Mouse (Mus musculus): ENCODE measurements around the gene Lrrk2. TPM values are rescaled to one million over a fixed set of nuclear protein-coding genes. Genes with fewer than 3 reads are reported as not detected.

Gene Lrrk2
- polyA plus RNA-seq, 1 experiment, result 18.2 TPM

- WGBS, result 92% methylated on average over 3 of the region's 3 CpGs
- Histone ChIP-seq H3K36me3 (ENCODE audit: control insufficient read depth, insufficient read depth, low read length) (no peaks in the 10 kb centered on the region), H3K27ac (ENCODE audit: insufficient read depth, low read depth, low read length) (no peak overlapping the region), H3K4me3 (ENCODE audit: insufficient read depth, low read depth, low read length) (no peak overlapping the region), H3K4me1 (ENCODE audit: control insufficient read depth, insufficient read depth, low read length) (peaks cover 4% of the 10 kb centered on the region; the same call in 1 of the 2 replicates), H3K27me3 (replicated peaks; ENCODE audit: control insufficient read depth, insufficient read depth, low read length) (no peaks in the 10 kb centered on the region)
- DNase-seq, result no peak
- TF ChIP-seq POLR2A (IDR thresholded peaks at IDR 0.05; ENCODE audit: low read depth, low read length), result no peak
- TF ChIP-seq CTCF (conservative IDR thresholded peaks at IDR 0.05; ENCODE audit: insufficient read depth, insufficient read length, low read depth, low read length), result no peak
Measured at GRCm38 (mm10) chr15:91641631-91642030, 31.3 kb upstream of the Lrrk2 start.

- TF ChIP-seq POLR2A (IDR thresholded peaks at IDR 0.05; ENCODE audit: low read depth, low read length) (no peak), CTCF (conservative IDR thresholded peaks at IDR 0.05; ENCODE audit: insufficient read depth, insufficient read length, low read depth, low read length) (no peak)
- Histone ChIP-seq H3K27me3 (replicated peaks; ENCODE audit: control insufficient read depth, insufficient read depth, low read length) (no peaks in the 10 kb centered on the region), H3K4me1 (ENCODE audit: control insufficient read depth, insufficient read depth, low read length) (peaks cover 4% of the 10 kb centered on the region; the same call in 1 of the 2 replicates), H3K36me3 (ENCODE audit: control insufficient read depth, insufficient read depth, low read length) (no peaks in the 10 kb centered on the region), H3K27ac (ENCODE audit: insufficient read depth, low read depth, low read length) (no peak overlapping the region), H3K4me3 (ENCODE audit: insufficient read depth, low read depth, low read length) (no peak overlapping the region)
- DNase-seq, result no peak
- WGBS, result 73% methylated on average over 9 of the region's 9 CpGs
Measured at GRCm38 (mm10) chr15:91642682-91643306, 30.2 kb upstream of the Lrrk2 start.

DNA sequence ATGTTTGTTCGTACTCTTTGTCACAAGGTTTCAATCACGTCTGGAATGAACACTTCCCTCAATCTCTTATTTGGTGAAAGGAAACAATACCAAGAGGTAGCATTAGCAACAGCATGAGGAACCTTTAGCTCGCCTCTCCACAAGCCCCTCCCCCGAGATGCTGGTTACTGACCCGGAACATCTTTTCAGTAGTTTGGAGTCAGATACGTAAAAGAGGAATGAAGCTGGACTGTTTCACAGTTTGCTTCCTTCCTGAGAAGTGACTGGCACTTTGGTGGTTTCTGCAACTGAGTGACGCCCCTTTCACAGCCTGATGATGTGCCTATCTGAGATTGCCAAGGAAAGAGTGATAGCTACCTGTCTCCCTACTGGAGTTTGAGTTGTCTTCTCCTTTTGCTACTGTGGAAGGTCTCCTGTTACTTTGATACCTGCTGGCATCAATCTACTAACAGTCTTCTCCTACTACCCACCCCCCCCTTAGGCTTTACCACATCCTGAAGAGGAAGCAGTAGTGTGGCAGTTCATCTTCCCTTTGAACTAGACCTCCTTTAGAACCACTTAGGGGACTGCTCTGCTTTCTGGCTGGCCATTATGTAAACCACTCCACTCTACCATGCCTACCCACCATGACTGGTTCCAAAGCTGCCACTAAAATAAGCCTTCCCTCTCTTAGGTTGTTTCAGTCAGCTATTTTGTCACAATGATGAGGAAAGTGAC lies 29.2 kb upstream of the Lrrk2 start:
- H3K36me3 ChIP-seq (ENCODE audit: control insufficient read depth, insufficient read depth, low read length), result no peaks in the 10 kb centered on the region
- H3K4me1 ChIP-seq (ENCODE audit: control insufficient read depth, insufficient read depth, low read length), result peaks cover 4% of the 10 kb centered on the region; the same call in 1 of the 2 replicates
- WGBS, result 55% methylated on average over 7 of the region's 7 CpGs
- peak; percentile 19 for DNase-seq
- no peak overlapping the region for H3K27ac ChIP-seq (ENCODE audit: insufficient read depth, low read depth, low read length)
- H3K4me3 ChIP-seq (ENCODE audit: insufficient read depth, low read depth, low read length), result no peak overlapping the region
- TF ChIP-seq CTCF (conservative IDR thresholded peaks at IDR 0.05; ENCODE audit: insufficient read depth, insufficient read length, low read depth, low read length), result no peak
- TF ChIP-seq POLR2A (IDR thresholded peaks at IDR 0.05; ENCODE audit: low read depth, low read length), result no peak
- H3K27me3 ChIP-seq (replicated peaks; ENCODE audit: control insufficient read depth, insufficient read depth, low read length), result no peaks in the 10 kb centered on the region

GRCm38 (mm10) chr15:91650270-91650669 lies 22.7 kb upstream of the Lrrk2 start:
- Histone ChIP-seq H3K27ac (ENCODE audit: insufficient read depth, low read depth, low read length) (no peak overlapping the region), H3K27me3 (replicated peaks; ENCODE audit: control insufficient read depth, insufficient read depth, low read length) (no peaks in the 10 kb centered on the region), H3K4me1 (ENCODE audit: control insufficient read depth, insufficient read depth, low read length) (no peaks in the 10 kb centered on the region), H3K36me3 (ENCODE audit: control insufficient read depth, insufficient read depth, low read length) (no peaks in the 10 kb centered on the region), H3K4me3 (ENCODE audit: insufficient read depth, low read depth, low read length) (no peak overlapping the region)
- 36% methylated on average over 3 of the region's 3 CpGs for WGBS
- TF ChIP-seq POLR2A (IDR thresholded peaks at IDR 0.05; ENCODE audit: low read depth, low read length), result no peak
- TF ChIP-seq CTCF (conservative IDR thresholded peaks at IDR 0.05; ENCODE audit: insufficient read depth, insufficient read length, low read depth, low read length), result no peak
- DNase-seq, result no peak

GRCm38 (mm10) chr15:91651493-91651892 lies 21.5 kb upstream of the Lrrk2 start:
- Histone ChIP-seq H3K27me3 (replicated peaks; ENCODE audit: control insufficient read depth, insufficient read depth, low read length) (no peaks in the 10 kb centered on the region), H3K4me3 (ENCODE audit: insufficient read depth, low read depth, low read length) (no peak overlapping the region), H3K36me3 (ENCODE audit: control insufficient read depth, insufficient read depth, low read length) (no peaks in the 10 kb centered on the region), H3K27ac (ENCODE audit: insufficient read depth, low read depth, low read length) (no peak overlapping the region), H3K4me1 (ENCODE audit: control insufficient read depth, insufficient read depth, low read length) (no peaks in the 10 kb centered on the region)
- TF ChIP-seq CTCF (conservative IDR thresholded peaks at IDR 0.05; ENCODE audit: insufficient read depth, insufficient read length, low read depth, low read length), result no peak
- TF ChIP-seq POLR2A (IDR thresholded peaks at IDR 0.05; ENCODE audit: low read depth, low read length), result no peak
- WGBS, result 50% methylated on average over 7 of the region's 7 CpGs
- DNase-seq, result no peak

- DNase-seq, result no peak
- 86% methylated on average over 6 of the region's 6 CpGs for WGBS
- Histone ChIP-seq H3K36me3 (ENCODE audit: control insufficient read depth, insufficient read depth, low read length) (no peaks in the 10 kb centered on the region), H3K4me3 (ENCODE audit: insufficient read depth, low read depth, low read length) (no peak overlapping the region), H3K27ac (ENCODE audit: insufficient read depth, low read depth, low read length) (no peak overlapping the region), H3K27me3 (replicated peaks; ENCODE audit: control insufficient read depth, insufficient read depth, low read length) (no peaks in the 10 kb centered on the region), H3K4me1 (ENCODE audit: control insufficient read depth, insufficient read depth, low read length) (no peaks in the 10 kb centered on the region)
- TF ChIP-seq CTCF (conservative IDR thresholded peaks at IDR 0.05; ENCODE audit: insufficient read depth, insufficient read length, low read depth, low read length), result no peak
- TF ChIP-seq POLR2A (IDR thresholded peaks at IDR 0.05; ENCODE audit: low read depth, low read length), result no peak
Measured at GRCm38 (mm10) chr15:91658227-91658626, 14.7 kb upstream of the Lrrk2 start.

DNA sequence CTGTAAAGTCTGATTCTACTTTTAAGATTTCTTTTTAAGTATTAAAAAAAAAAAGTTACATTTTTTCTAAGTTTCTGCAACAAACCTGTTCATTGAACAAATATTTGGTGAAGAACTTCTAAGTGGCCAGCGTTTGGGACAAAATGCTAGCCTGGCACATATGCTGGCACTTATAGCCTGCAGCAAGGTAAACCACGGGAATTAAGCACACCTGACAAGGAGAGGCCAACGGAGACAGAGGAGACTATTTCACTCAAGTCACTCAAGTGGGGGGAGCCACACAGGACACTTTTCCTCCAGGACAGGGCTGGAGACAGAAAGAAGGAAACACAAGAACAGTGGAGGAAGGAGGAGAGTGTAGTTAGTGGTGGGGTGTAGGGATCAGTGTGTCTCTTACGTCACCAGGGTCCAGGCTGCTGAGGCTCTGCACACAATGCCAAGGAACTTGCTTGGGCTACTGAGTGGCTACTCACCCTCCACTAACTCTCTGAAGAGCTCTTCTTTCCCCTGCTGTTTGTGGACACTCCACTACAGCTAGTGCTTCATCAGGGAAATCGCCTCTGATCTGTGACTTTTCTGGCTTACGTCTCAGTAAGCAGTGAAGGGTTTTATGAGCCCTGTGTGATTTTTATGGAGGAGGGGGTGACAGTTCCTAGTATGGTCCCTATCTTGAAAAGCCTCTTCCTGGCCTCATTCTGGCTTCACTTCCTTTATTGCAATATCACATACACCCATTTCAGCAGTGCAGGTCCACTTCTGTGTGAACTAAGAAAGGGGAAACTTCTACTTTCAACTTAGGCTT lies 12.5 kb upstream of the Lrrk2 start:
- no peaks in the 10 kb centered on the region for H3K4me1 ChIP-seq (ENCODE audit: control insufficient read depth, insufficient read depth, low read length)
- DNase-seq, result no peak
- no peak overlapping the region for H3K27ac ChIP-seq (ENCODE audit: insufficient read depth, low read depth, low read length)
- TF ChIP-seq CTCF (conservative IDR thresholded peaks at IDR 0.05; ENCODE audit: insufficient read depth, insufficient read length, low read depth, low read length), result no peak
- TF ChIP-seq POLR2A (IDR thresholded peaks at IDR 0.05; ENCODE audit: low read depth, low read length), result no peak
- H3K27me3 ChIP-seq (replicated peaks; ENCODE audit: control insufficient read depth, insufficient read depth, low read length), result no peaks in the 10 kb centered on the region
- H3K4me3 ChIP-seq (ENCODE audit: insufficient read depth, low read depth, low read length), result no peak overlapping the region
- WGBS, result 81% methylated on average over 6 of the region's 6 CpGs
- H3K36me3 ChIP-seq (ENCODE audit: control insufficient read depth, insufficient read depth, low read length), result no peaks in the 10 kb centered on the region

All from kidney, adult 2 months (tissue).